Mouse (Mus musculus) liver, postnatal 0 days (tissue): ENCODE data around the gene Slc16a8. TPM values are rescaled to one million over a fixed set of nuclear protein-coding genes. Genes with fewer than 3 reads are reported as not detected.

Source experiments
- ATAC-seq: fragments of 200-750 bp; cut with Nextera tagmentation; 2 replicates; pipeline ENCODE4 v1.8.0; 2017; ENCODE audit warnings: mild to moderate bottlenecking, moderate library complexity
- DNase-seq: peaks from one replicate; pipeline ENCODE4 v3.0.0-alpha.2; 2016
- H3K27ac ChIP-seq: fragments of 300-500 bp; sonication (generic); 2 replicates; pipeline ENCODE4 v1.5.1; 2014; ENCODE audit warnings: antibody characterized with exemption, moderate library complexity, mild to moderate bottlenecking, low read depth
- H3K27me3 ChIP-seq: fragments of 300-500 bp; sonication (generic); 2 replicates; pipeline ENCODE4 v1.6.1; 2014; ENCODE audit warnings: low read length, control low read depth, mixed read lengths; ENCODE audit not compliant: insufficient read depth
- H3K36me3 ChIP-seq: fragments of 300-500 bp; sonication (generic); replicated peaks from 2 replicates; pipeline ENCODE4 v1.6.1; 2014; ENCODE audit warnings: mild to moderate bottlenecking, control low read depth, low read length, moderate library complexity, mixed read lengths; ENCODE audit not compliant: insufficient read depth
- H3K4me1 ChIP-seq: fragments of 300-500 bp; sonication (generic); 2 replicates; pipeline ENCODE4 v1.6.1; 2014; ENCODE audit warnings: antibody characterized with exemption, mild to moderate bottlenecking, control low read depth; ENCODE audit not compliant: insufficient read depth
- H3K4me2 ChIP-seq: fragments of 300-500 bp; sonication (generic); 2 replicates; pipeline ENCODE4 v1.6.1; 2014; ENCODE audit warnings: low read depth, mild to moderate bottlenecking, low read length, moderate library complexity, mixed read lengths
- H3K4me3 ChIP-seq: fragments of 300-500 bp; sonication (generic); 2 replicates; pipeline ENCODE4 v1.5.1; 2014; ENCODE audit warnings: low read depth, low read length
- H3K9ac ChIP-seq: fragments of 300-500 bp; sonication (generic); replicated peaks from 2 replicates; pipeline ENCODE4 v1.6.1; 2014; ENCODE audit warnings: mild to moderate bottlenecking, moderate library complexity
- H3K9me3 ChIP-seq: fragments of 300-500 bp; sonication (generic); 2 replicates; pipeline ENCODE4 v1.6.1; 2016; ENCODE audit warnings: mild to moderate bottlenecking, control low read depth, low read length, mixed read lengths
- CTCF ChIP-seq: sonication (generic); IDR thresholded peaks from 2 replicates; pipeline ENCODE4 v1.5.1; 2016; ENCODE audit warnings: antibody characterized with exemption, low read depth
- EP300 ChIP-seq: IDR thresholded peaks from 2 replicates; pipeline ENCODE4 v1.6.1; 2016; ENCODE audit warnings: antibody characterized with exemption, low read depth, mild to moderate bottlenecking
- WGBS: fragments of 180-500 bp; shearing (Covaris S2); extraction: QIAGEN DNeasy Blood & Tissue Kit; methylation state at CpG from one replicate; pipeline ENCODE4 v1.1.7; 2014; ENCODE audit not compliant: insufficient replicate concordance; 5-methylcytosine and 5-hydroxymethylcytosine counted together
- polyA plus RNA-seq: library from polyadenylated mRNA; unstranded; fragments of >200 nt; fragmentation: Nextera tagmentation; extraction: Ambion mirVana; gene quantifications from 2 replicates; pipeline ENCODE4 v1.2.1, GENCODE M21; 2015

The Slc16a8 gene
- polyA plus RNA-seq, 1 experiment from 2014 or later = not detected

- peak overlapping the region; percentile 73 for H3K4me2 ChIP-seq
- peaks cover 10% of the 10 kb centered on the region for H3K4me1 ChIP-seq
- H3K27ac ChIP-seq = no peak overlapping the region
- H3K27me3 ChIP-seq = no peaks in the 10 kb centered on the region
- no peaks in the 10 kb centered on the region for H3K9me3 ChIP-seq
- peak overlapping the region; percentile 33 for H3K4me3 ChIP-seq
- ATAC-seq (0 out of 2 replicates have a peak, but pooled peaks have one; percentile 29), DNase-seq (peak; percentile 75)
- WGBS = 8% methylated on average over 33 of the region's 33 CpGs
- H3K36me3 ChIP-seq = no peaks in the 10 kb centered on the region
- TF ChIP-seq CTCF (no peak), EP300 (no peak)
- no peak overlapping the region; the same call in 1 of the 2 replicates for H3K9ac ChIP-seq
Measured at GRCm38 (mm10) chr15:79270317-79271123, 16.0 kb upstream of the Slc16a8 start.

- Histone ChIP-seq H3K27me3 (0 out of 2 replicates have a peak, but pooled peaks cover under 1% of the 10 kb centered on the region), H3K27ac (no peak overlapping the region), H3K4me2 (no peak overlapping the region), H3K4me1 (peaks cover 10% of the 10 kb centered on the region), H3K36me3 (no peaks in the 10 kb centered on the region), H3K9ac (no peak overlapping the region), H3K4me3 (no peak overlapping the region), H3K9me3 (no peaks in the 10 kb centered on the region)
- ATAC-seq (no peak), DNase-seq (no peak)
- TF ChIP-seq CTCF (no peak), EP300 (no peak)
- 17% methylated on average over 1 of the region's 1 CpGs for WGBS
Measured at GRCm38 (mm10) chr15:79268521-79268920, 14.0 kb upstream of the Slc16a8 start.

- Histone ChIP-seq H3K9ac (no peak overlapping the region), H3K9me3 (no peaks in the 10 kb centered on the region), H3K4me1 (peaks cover 7% of the 10 kb centered on the region), H3K36me3 (no peaks in the 10 kb centered on the region), H3K4me2 (no peak overlapping the region), H3K4me3 (no peak overlapping the region), H3K27me3 (peaks cover 31% of the 10 kb centered on the region), H3K27ac (no peak overlapping the region)
- no peak for DNase-seq
- 62% methylated on average over 4 of the region's 4 CpGs for WGBS
- TF ChIP-seq CTCF (no peak), EP300 (no peak)
- ATAC-seq = no peak
Measured at GRCm38 (mm10) chr15:79265384-79265783, 10.8 kb upstream of the Slc16a8 start.

DNA sequence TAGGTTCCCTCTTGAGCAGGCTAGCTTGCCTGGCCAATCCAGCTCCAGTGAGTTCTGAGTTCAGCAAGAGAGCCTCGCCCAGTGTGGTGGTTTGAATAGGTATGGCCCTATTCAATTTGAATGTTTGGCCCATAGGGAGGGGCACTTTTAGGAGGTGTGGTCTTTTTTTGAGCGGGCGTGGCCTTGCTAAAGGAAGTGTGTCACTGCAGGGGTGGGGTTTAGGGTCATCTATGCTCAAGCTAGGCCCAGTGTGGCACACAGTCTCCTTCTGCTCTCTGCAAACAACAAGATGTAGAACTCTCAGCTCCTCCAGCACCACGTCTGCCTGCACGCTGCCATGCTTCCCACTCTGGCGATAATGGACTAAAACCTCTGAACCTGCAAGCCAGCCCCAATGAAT, 9.2 kb upstream of the Slc16a8 start:
- no peak for DNase-seq
- Histone ChIP-seq H3K4me2 (no peak overlapping the region), H3K9me3 (no peaks in the 10 kb centered on the region), H3K36me3 (no peaks in the 10 kb centered on the region), H3K4me3 (no peak overlapping the region), H3K9ac (no peak overlapping the region), H3K27ac (no peak overlapping the region), H3K4me1 (peaks cover 5% of the 10 kb centered on the region; the same call in 1 of the 2 replicates), H3K27me3 (peaks cover 35% of the 10 kb centered on the region)
- ATAC-seq = no peak
- no peak for TF ChIP-seq EP300
- TF ChIP-seq CTCF = no peak
- WGBS = 86% methylated on average over 6 of the region's 6 CpGs

DNA sequence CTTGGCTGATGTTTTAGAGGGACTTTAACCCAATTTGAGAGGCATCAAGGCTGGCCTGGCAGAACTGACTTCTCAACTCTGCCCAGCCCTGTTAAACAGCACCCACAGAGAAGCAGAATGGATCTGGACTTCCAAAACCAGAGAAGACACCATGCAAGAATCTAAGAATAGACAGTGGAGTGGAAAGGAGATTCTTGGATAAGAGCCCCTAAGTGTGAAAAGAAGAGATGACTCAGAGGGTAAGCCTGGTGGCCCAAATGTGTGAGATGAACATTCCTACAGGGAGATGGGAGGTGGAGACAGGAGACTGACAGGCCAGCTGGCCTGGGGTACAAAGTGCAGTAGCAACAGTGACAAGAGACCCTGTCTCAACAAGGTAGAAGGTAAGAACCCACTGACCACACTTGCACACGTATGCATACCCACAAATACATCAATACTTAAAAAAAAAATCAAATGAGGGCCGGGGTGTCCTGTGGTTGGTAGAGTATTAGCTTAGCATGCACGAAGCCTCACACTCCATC, 8.3 kb upstream of the Slc16a8 start:
- no peak overlapping the region for H3K4me3 ChIP-seq
- no peaks in the 10 kb centered on the region for H3K36me3 ChIP-seq
- H3K27me3 ChIP-seq = peaks cover 35% of the 10 kb centered on the region
- H3K4me1 ChIP-seq = peaks cover 5% of the 10 kb centered on the region; the same call in 1 of the 2 replicates
- TF ChIP-seq CTCF (no peak), EP300 (no peak)
- 80% methylated on average over 3 of the region's 3 CpGs for WGBS
- DNase-seq (no peak), ATAC-seq (no peak)
- no peaks in the 10 kb centered on the region for H3K9me3 ChIP-seq
- no peak overlapping the region for H3K9ac ChIP-seq
- H3K4me2 ChIP-seq = no peak overlapping the region
- H3K27ac ChIP-seq = no peak overlapping the region

GRCm38 (mm10) chr15:79262375-79262774, 7.8 kb upstream of the Slc16a8 start:
- ATAC-seq (no peak), DNase-seq (no peak)
- Histone ChIP-seq H3K9ac (no peak overlapping the region), H3K4me3 (no peak overlapping the region), H3K36me3 (no peaks in the 10 kb centered on the region), H3K4me1 (peaks cover 5% of the 10 kb centered on the region; the same call in 1 of the 2 replicates), H3K4me2 (no peak overlapping the region), H3K27ac (no peak overlapping the region), H3K27me3 (peaks cover 35% of the 10 kb centered on the region), H3K9me3 (no peaks in the 10 kb centered on the region)
- no peak for TF ChIP-seq EP300
- peak; percentile 36; the same call in 1 of the 2 replicates for TF ChIP-seq CTCF
- WGBS = 33% methylated on average over 13 of the region's 13 CpGs
